Mouse (Mus musculus): ENCODE measurements around the gene Fmo6.

The Fmo6 gene

DNA sequence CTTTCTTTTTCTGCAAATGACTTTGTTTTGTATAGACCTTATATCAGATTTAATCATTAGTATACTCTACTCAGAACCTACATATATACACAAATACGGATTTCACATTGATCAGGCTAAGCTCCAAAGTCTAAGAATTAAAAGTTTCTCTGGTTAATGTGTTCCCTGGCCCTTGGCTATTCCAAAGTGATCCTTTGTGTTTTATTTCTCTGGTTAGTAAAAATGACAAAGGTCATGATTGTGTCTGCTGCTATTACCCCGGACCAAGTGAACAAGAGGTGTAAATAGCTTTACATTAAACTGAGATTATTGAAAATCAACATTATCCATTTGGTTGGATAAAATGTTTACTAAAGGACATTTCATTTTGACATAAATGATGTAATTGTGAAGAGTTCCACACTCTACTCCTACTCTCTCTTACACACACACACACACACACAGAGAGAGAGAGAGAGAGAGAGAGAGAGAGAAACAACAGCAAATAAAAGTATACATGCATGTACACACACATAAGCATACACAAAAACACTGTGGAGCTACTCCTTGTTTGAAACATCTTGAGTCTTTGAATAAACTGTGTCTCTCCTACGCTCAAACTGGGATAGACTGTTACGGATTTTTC, 22.3 kb downstream of the Fmo6 start:
- no peak for DNase-seq (ENCODE audit: low spot score in 2 of 2)

DNA sequence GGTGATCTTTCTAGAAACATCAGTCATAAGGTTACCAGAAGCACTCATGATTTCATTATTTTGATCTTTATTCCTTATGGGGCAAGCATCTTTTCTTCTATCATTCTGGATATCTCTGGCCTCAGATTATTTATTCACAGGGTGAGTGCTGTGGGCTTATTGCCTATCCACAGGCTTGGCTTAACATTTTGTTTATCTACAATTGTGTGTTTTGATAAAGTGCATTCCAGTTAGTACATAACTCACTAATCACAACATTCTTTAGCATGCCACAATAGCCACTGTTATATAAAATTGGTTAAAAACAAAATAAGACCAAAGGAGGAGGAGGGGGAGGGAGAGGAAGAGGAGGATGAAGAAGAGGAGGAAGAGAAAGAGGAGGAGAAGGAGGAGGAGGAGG, 25.2 kb downstream of the Fmo6 start:
- DNase-seq (ENCODE audit: low spot score in 2 of 2) = no peak

DNA sequence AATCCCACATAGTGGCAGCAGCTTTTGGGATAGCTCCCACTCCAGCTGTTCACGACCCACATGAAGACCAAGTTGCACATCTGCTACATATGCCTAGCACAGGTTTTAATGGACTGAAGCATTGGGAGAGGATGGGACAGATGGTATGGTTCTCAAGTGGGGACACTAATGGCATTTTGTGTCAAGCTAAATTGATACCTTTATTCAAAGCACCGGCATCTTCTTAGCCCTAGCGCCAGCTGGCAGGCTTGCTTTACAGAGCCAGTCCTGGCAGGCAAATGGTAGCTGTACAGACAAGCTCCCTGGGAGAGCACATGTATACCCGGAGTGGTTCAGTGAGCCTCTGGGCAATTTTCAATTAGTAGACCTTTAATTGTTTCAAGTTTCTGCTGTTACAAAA, 35.4 kb downstream of the Fmo6 start:
- DNase-seq (ENCODE audit: low spot score in 2 of 2) = no peak

DNA sequence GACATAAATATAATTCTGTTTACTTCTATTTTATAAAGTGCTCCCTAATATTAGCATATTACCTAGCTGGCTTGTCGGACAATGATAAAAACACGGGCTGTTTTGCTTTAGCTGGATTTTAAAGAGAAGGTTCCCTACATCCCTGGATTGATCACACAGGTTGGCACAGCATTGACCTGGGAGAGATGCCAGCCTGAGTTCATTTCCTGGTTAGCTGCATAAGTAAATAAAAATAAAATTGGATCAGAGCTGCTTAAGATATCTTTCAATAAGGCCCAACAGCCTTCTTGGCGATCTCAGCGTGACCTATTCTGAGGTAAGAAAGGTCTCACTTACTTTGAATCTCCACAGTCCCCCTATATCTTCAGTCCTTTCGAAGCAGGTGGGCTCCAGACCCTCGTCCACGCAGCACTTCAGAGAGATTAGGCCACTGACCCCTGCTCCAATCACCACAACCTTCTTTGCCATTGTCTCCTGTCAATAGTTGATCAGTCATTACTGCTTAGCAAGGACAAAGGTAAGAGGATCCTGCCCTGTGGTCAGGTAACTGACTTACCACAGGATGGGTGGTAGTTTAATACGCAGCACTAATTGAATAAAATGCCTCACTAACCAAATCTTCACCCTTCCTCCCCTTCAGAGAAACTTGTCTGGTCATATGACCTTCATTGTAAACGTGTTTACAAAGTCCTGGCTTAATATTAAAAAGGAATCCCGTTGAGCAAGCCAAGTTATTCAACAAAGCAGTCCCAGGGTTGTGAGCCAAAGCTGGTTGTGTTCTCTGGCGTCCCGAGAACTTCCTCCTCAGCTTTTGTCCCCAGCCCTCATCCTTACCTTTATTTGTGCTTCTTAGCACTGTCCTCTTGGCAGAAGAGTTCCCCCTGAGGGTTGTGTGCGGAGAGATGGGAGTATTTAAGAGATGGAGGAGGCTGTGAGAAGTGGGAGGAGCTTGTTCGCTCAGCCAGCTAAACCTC, 39.2 kb downstream of the Fmo6 start, which contains the start of gene Fmo2:
Fmo2 (minus strand) TSS at position 889 of the 974 bp plus-strand sequence.
- no peak for DNase-seq (ENCODE audit: low spot score in 2 of 2)

DNA sequence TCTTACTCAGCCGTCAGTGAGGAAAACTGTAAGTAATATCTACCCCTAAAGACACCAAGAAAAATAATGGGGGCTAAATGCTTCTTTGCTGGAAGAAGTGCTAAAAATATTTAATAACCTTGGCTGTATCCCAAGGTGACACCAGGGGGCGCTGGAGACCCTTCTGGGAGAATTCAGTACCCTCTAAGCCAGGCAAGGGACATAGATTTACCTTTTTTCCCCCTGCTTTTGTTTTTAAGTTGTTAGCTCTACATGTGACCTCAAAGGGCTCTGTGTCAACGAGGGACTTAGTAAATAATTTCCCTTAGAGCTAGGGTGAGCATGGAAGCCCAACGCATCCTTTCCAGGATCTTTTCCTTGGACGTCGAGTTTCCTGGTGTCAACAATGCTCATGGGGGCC, 41.4 kb downstream of the Fmo6 start:
- peak in 1 of 2 experiments; percentile 84 for DNase-seq (ENCODE audit: low spot score in 2 of 2)

DNA sequence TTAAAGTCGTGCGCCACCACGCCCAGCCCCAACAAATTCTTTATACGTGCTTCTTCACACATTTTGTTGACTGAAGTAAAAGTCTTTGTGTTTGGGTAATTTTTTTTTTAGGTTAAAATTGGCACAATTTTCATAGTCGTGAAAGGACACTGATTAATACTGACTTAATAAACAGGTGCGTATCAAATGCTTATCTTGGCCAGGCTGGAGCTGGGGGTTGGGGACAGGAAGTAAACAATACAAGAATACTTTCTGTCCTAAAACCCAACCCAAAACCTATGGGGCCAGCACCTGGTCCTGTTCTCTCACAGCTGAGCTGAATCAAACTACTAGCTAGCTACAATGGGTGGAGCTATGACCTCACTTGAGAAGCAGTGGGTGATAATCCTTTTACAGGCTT, 44.3 kb downstream of the Fmo6 start:
- DNase-seq (ENCODE audit: low spot score in 2 of 2) = no peak

DNA sequence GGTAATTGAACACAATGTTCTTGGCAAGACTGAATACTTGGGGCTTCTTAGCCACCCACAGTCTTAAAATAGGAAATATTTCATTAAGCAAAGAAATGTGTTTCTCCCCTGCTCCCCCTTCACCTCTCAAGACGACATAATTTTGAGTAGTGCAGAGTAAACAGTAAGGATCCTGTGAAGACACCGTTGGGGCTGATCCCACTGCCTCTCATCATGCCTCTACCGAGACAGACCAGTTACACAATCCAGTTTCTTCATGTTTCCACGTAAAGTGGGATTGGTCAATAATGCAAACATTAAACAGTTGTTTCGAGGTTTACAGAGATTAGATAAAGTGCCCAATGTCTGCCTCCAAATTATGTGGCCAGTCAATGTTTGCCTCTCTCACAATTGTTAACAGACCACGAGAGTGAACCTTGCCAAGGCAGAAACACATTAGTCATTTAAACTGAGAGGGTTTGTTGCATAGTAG, 45.3 kb downstream of the Fmo6 start:
- DNase-seq (ENCODE audit: low spot score in 2 of 2) = no peak

DNA sequence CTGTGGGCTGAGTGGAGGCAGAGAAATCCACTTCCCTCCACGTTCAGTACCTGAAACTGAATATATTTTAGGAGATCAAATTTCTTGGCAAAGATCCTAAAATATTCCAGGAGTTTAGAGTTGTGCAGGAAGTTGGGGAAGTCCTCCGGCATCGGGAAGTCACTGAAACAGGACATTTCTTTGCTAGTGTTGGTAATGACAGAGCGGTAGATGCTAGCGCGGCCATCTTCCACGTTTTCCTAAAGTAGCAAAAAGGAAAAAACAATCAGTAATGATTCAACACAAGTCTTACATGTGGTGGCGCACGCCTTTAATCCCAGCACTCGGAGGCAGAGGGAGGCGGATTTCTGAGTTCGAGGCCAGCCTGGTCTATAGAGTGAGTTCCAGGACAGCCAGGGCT, 48.7 kb downstream of the Fmo6 start:
- no peak for DNase-seq (ENCODE audit: low spot score in 2 of 2)

DNA sequence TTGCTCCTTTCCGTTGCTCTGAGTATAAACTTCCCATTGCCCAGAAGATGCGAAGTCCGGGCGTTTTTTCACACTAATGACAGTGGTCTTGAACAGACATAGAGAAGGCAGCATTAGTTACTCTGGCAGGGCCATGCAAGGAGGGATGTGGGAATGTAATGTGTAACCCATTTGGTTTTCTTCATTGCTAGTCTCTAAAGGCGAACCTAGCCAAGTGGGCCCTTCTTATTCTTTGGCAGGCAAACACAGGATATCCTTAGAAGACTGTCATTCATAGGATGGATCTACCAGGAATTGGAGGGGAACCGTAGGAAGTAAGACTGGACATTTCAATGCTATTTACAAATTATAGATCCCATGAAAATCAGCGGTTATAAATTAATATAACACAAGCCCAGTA, 49.7 kb downstream of the Fmo6 start:
- DNase-seq (ENCODE audit: low spot score in 2 of 2) = no peak

DNA sequence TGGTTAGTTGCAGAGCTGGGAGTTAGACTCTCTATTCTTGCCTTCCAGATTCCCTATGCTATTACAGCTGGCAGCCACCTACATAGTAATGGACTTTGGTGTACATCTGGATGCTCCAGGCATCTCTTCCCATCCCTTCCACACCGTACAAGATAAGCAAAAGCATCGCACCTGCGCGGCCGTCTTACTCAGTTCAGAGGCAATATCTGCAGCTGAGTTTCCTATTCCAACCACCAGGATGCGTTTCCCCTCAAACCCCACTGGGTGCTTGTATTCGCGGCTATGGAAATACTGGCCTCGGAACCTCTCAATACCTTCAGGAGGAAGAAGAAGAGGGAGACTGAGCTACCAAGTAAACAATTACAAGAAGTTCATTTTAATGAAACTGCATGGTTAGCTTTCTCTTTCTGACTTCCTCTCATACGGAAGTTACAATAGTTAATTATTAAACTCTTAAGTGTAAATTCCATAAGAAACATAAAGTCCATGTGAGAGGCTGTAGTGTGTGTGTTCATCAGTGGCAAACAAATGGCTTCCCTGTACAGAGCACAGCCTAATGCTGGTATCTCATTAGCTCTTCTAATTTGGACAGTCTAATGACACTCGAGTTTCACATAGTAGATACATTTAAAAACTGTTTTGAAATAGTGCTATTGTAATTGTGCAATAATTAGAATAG, 51.0 kb downstream of the Fmo6 start:
- no peak for DNase-seq (ENCODE audit: low spot score in 2 of 2)

DNA sequence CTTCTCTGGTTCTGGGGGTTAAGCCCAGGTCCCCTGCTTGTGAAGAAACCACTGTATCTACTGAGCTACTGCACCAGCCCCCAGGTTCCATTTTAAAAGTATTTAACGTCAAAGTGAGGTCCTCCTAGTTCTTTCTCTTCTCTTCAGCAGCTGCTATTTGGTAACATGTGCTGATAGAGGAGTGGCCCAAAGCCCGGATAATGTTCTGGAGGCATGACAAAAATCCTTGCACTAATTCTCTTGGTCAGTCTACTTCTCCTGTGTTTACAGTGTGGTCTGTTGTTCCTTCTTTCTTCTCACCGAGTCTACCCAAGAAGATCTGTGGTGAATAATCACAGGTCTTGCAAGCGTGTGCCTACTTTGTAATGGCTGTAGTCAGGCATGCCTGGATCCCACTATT, 54.6 kb downstream of the Fmo6 start:
- DNase-seq (ENCODE audit: low spot score in 2 of 2) = no peak

DNA sequence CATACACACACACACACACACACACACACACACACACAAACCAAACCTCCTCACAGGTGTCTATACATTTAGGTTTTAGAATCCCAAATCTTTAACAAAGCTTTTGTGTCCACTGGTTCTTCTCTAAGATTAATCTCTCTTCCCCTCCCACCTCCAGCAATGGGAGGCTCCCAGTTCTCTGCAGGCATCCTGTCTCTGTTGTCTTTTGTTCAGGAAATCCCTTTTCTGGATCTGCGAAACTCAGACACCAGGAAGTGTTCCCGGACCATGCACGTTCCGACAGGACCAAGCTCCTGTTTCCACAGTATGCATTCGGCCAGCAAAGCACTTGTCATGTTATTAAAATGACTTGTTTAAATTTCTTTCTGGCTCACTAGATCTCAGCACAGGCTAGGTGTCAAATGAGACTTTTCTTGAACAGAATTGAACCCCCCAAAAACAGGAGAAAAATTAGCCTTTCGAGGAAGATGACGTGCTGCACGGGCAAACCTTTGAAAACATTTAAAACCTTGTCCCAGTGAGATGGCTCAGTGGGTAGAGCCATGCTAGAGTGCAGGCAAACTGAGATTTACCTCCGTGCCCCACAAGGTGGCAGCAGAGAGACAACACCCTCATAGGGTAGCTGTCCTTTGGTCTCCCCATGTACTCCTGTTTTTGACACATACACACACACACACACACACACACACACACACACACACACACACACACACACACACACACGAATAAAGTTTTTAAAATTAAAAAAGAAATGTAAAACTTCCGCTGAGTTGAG, 57.5 kb downstream of the Fmo6 start:
- no peak for DNase-seq (ENCODE audit: low spot score in 2 of 2)

DNA sequence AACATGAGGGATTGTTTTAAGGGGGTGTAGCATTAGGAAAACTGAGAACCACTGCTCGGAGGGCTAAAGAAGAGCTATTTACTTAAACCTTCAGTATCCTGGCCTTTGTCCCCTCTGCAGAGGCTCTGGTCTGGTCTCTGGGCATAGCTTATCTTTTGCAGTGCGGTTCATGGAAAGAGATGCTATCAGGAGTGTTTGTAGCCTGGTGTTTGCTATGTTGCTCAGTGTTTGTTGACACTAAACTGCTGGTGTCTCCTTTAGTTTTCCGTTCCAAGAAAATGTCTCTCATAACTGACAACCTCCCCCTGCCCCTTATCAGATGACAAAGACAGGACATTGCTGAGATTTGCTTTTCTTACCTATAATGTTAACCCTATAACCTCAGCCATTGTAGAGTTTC, 62.2 kb downstream of the Fmo6 start:
- DNase-seq (ENCODE audit: low spot score in 2 of 2) = no peak

DNA sequence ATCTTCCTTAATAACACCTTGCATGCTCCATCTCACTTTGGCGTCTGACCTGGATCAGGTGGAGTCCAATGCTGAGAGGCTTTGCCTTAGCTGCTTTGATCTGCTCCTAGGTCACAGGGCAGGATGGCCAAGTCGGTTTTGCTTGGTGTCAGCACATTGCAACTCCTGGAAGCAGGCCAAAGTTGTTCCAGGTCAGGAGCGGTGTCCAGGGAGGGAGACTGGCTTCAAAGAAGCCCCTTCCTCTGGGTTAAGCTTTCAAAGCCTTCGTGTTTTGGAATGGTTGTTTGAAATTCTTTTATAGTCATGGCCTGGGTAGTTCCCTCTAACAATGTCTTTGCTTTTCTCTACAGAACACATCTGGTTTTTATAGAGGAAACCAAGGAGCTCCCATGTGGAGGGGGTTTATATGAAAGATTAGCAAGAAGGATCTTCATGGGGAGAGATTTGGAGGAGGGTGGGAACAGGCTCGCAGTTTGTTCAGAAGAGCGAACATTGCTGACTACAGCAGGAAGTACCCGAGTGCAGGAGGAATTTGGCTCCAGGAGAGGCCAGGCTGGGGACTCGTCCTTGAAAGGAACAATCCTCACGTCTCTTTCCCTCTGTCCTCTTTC, 65.5 kb downstream of the Fmo6 start:
- no peak for DNase-seq (ENCODE audit: low spot score in 2 of 2)

DNA sequence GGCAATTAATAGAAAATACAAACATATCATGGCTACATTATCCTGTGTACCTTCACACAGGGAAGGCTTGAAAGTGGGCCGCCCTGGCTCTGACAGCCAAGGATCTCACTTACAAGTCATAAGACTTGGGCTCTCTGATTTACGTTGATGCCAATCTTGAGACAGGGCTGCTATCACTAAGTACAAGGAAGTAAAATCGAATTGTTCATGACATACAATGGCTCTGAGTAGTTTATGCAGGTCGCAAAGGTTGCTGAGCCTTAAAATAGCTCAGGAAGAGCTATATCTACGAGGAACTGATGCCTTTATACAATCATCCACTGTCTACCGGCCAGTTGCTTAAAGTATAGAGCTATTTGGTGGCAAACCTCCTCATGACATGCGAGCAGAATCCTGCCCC, 66.3 kb downstream of the Fmo6 start:
- DNase-seq (ENCODE audit: low spot score in 2 of 2) = no peak

DNA sequence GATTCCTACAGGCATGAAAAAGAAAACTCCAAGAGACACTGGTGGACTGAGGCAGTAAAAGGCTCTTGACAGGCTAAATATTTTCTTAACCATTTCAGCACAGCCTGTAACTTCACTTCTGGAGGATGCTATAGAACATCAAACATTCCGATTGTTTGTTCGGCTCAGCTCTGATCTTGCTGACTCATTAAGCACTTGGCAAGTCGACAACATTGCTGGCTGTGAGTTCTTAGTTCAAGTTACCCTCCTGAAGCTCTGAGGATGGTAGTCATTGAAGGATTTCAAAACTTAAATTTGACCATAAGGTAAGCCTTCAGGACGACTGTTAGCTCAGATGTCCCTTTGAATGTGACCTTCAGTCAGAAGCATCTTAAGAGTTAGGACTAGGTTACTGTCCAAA, 69.9 kb downstream of the Fmo6 start:
- DNase-seq (ENCODE audit: low spot score in 2 of 2) = no peak
